Mouse (Mus musculus) kidney, embryonic 14.5 days (tissue): ENCODE measurements around the gene Aff3. TPM values are rescaled to one million over a fixed set of nuclear protein-coding genes. Genes with fewer than 3 reads are reported as not detected.

Experiments
- ATAC-seq: fragments of 200-750 bp; cut with Nextera tagmentation; 2 replicates; pipeline ENCODE4 v1.8.0; 2017; ENCODE audit warnings: moderate number of reproducible peaks, mild to moderate bottlenecking, moderate TSS enrichment, moderate library complexity; ENCODE audit not compliant: low FRiP score, low TSS enrichment
- H3K27ac ChIP-seq: fragments of 300-500 bp; sonication (generic); 2 replicates; pipeline ENCODE4 v1.5.1; 2014; ENCODE audit warnings: low read depth, mild to moderate bottlenecking, low read length, moderate library complexity, mixed read lengths
- H3K27me3 ChIP-seq: fragments of 300-500 bp; sonication (generic); 2 replicates; pipeline ENCODE4 v1.6.1; 2014; ENCODE audit warnings: mild to moderate bottlenecking, low read length; ENCODE audit not compliant: control insufficient read depth, insufficient read depth
- H3K36me3 ChIP-seq: fragments of 300-500 bp; sonication (generic); 2 replicates; pipeline ENCODE4 v1.6.1; 2014; ENCODE audit warnings: low read length, mixed read lengths; ENCODE audit not compliant: control insufficient read depth, insufficient read depth
- H3K4me1 ChIP-seq: fragments of 300-500 bp; sonication (generic); 2 replicates; pipeline ENCODE4 v1.6.1; 2014; ENCODE audit warnings: low read length, mixed read lengths; ENCODE audit not compliant: control insufficient read depth, insufficient read depth
- H3K4me2 ChIP-seq: fragments of 300-500 bp; sonication (generic); replicated peaks from 2 replicates; pipeline ENCODE4 v1.6.1; 2014; ENCODE audit warnings: low read depth, mild to moderate bottlenecking, low read length
- H3K4me3 ChIP-seq: fragments of 300-500 bp; sonication (generic); 2 replicates; pipeline ENCODE4 v1.5.1; 2014; ENCODE audit warnings: mild to moderate bottlenecking, low read length
- H3K9ac ChIP-seq: fragments of 300-500 bp; sonication (generic); 2 replicates; pipeline ENCODE4 v1.6.1; 2014; ENCODE audit warnings: low read depth, mild to moderate bottlenecking, low read length, moderate library complexity
- H3K9me3 ChIP-seq: fragments of 300-500 bp; sonication (generic); 2 replicates; pipeline ENCODE4 v1.6.1; 2016; ENCODE audit warnings: low read length; ENCODE audit not compliant: control insufficient read depth
- WGBS: fragments of 180-500 bp; shearing (Covaris S2); extraction: QIAGEN DNeasy Blood & Tissue Kit; methylation state at CpG from one replicate; pipeline ENCODE4 v1.1.7; 2014; 5-methylcytosine and 5-hydroxymethylcytosine counted together
- polyA plus RNA-seq: library from polyadenylated mRNA; unstranded; fragments of >200 nt; fragmentation: Nextera tagmentation; extraction: Ambion mirVana; gene quantifications from 2 replicates; pipeline ENCODE4 v1.2.1, GENCODE M21; 2014

Aff3 gene
- polyA plus RNA-seq, 1 experiment from 2014 or later = 11.9 TPM

DNA sequence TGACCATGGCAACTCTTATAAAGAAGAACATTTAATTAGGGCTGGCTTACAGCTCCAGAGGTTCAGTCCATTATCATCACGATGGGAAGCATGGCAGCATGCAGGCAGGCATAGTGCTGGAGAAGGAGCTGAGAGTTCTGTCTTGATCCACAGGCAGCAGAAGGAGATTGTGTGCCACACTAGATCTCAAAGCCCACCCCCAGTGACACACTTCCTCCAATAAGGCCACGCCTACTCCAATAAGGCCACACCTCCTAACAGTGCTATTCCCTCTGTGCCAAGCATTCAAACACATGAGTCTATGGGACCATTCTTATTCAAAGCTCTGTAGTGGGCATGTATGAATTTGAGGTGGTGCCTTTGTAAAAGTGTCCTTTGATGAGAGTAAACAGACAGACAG, 523.8 kb downstream of the Aff3 start:
- no peak overlapping the region for H3K4me3 ChIP-seq
- H3K27me3 ChIP-seq = no peaks in the 10 kb centered on the region
- no peaks in the 10 kb centered on the region for H3K4me1 ChIP-seq
- H3K27ac ChIP-seq = no peak overlapping the region
- ATAC-seq = no peak
- no peak overlapping the region for H3K9ac ChIP-seq
- no peaks in the 10 kb centered on the region for H3K36me3 ChIP-seq
- no peaks in the 10 kb centered on the region for H3K9me3 ChIP-seq
- WGBS = 91% methylated on average over 2 of the region's 2 CpGs
- no peak overlapping the region for H3K4me2 ChIP-seq

DNA sequence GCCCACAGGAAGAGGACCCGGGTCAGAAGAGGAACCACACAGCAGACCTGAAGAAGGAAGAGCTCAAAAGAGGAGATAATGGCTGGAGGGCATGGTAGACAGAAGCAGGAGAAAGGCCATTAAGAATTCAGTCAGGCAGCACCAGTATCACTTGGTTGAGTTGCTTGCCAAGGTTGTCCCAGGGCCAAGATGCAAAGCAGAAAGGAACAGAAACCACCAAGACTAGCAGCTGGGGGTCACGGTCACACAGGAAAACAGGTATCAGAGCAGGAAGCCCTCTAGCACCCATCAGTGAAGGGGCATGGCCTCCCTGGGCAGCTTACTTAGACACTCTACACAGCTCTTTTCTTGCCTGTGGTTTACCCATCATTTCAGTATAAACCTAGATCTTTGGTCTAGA, 525.4 kb downstream of the Aff3 start:
- H3K9me3 ChIP-seq = no peaks in the 10 kb centered on the region
- H3K9ac ChIP-seq = no peak overlapping the region
- ATAC-seq = no peak
- H3K27me3 ChIP-seq = no peaks in the 10 kb centered on the region
- no peaks in the 10 kb centered on the region for H3K4me1 ChIP-seq
- H3K4me3 ChIP-seq = no peak overlapping the region
- 75% methylated on average over 2 of the region's 2 CpGs for WGBS
- H3K36me3 ChIP-seq = no peaks in the 10 kb centered on the region
- no peak overlapping the region for H3K4me2 ChIP-seq
- H3K27ac ChIP-seq = no peak overlapping the region

DNA sequence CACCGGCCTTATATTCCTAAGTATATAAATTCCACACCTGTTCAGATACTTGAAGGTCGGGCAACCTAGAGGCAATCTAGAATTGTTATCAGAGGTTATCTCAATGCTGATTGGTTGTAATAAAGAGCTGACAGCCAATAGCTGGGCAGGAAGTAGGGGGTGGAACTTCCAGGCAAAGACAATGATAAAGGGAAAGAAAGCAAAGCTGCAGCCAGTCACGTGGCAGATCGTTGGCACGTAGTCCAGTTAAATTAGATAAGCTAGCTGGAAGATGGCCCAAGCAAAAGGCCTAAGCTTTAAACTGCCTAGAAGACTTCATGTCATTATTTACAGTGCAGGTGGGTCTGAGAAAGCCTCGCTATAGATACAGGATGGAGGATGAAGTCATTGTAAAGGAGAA, 531.8 kb downstream of the Aff3 start:
- Histone ChIP-seq H3K9me3 (no peaks in the 10 kb centered on the region), H3K4me1 (peaks cover 11% of the 10 kb centered on the region), H3K36me3 (no peaks in the 10 kb centered on the region), H3K27ac (no peak overlapping the region), H3K9ac (no peak overlapping the region), H3K27me3 (no peaks in the 10 kb centered on the region), H3K4me2 (no peak overlapping the region), H3K4me3 (no peak overlapping the region)
- WGBS = 82% methylated on average over 6 of the region's 6 CpGs
- ATAC-seq = no peak

DNA sequence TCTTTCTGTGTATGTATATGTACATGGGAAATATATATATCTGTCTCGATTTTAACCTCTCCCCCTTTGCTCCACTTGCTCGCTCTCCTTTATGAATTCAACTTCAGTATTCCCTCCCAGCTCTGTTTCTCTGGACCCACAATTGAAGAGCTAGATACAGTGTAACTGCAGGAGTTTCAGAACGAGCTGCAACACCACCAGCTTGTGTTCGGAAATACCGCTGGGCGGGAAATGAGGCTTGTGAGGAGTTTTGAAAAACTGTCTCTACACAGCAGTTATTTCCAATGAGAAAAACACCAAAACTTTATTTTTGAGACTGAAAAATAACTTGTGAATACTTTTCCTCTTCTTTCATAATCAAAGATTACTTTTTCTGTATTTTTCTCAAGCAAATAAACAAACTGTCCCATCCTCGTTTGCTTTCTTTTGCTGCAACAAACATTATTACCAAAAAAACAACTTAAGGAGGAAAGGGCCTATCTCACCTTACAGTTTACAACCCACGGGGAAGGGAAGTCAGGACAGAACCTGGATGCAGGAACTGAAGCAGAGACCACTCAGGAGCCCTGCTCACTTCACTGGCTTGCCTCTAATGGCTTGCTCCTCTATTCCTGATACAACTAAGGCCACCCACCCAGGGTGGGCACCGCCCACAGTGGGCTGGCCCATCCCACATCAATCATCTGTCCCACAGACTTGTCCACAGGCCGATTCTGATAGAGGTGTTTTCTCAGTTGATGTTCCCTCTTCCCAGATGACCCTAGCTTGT, 533.9 kb downstream of the Aff3 start:
- ATAC-seq = no peak
- Histone ChIP-seq H3K27me3 (no peaks in the 10 kb centered on the region), H3K27ac (no peak overlapping the region), H3K36me3 (no peaks in the 10 kb centered on the region), H3K9ac (no peak overlapping the region), H3K4me1 (peaks cover 20% of the 10 kb centered on the region), H3K4me3 (no peak overlapping the region), H3K4me2 (no peak overlapping the region), H3K9me3 (no peaks in the 10 kb centered on the region)
- 51% methylated on average over 10 of the region's 10 CpGs for WGBS

DNA sequence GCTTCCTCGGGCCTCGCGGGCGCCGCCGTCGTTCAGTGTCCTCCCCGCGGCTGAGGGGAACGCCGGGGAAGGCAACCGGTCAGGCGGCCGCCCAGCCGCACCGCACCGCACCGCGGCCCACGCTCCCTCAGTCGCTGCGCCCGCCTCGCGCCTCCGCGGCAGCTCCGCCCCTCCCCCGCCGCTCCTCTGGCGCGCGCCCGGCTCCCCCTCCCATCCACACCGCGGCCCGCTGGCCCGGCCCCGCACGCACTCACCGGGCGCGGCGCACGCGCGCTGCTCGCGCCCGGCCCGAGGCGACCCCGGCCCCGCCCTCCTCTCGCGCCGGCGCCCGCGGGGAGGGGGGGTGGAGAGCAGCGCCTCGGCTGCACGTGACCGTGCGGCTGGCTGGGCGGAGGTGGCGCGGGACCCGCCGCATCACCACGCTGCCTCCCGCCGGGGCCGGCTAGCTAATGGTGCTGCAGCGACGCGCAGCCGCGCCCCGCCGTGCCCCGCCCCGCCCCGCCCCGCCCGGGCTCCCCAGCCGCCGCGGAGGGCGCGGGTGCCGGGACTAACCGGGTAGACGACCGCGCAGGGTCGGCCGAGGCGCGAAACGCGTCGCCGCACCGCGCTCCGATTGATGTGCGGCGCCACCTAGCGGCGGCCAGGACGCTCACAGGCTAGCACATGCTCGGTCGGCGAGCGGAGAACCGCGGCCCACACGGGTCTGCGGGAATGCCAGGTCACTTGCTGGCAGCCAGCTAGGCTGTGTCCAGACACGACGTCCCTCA, 535.1 kb downstream of the Aff3 start, which contains the start of gene Rev1:
TSS of gene Rev1 (minus strand) at position 301 of the 767 bp plus-strand sequence.
- Histone ChIP-seq H3K4me1 (peaks cover 20% of the 10 kb centered on the region), H3K9ac (peak within 1 kb of the TSS; percentile 97), H3K4me2 (peak within 1 kb of the TSS; percentile 85), H3K4me3 (peak within 1 kb of the TSS; percentile 87), H3K27ac (peak within 1 kb of the TSS; percentile 86), H3K27me3 (no peaks in the 10 kb centered on the region), H3K36me3 (no peaks in the 10 kb centered on the region), H3K9me3 (no peaks in the 10 kb centered on the region)
- ATAC-seq = peak; percentile 94
- under 1% methylated on average over 47 of the region's 122 CpGs for WGBS

DNA sequence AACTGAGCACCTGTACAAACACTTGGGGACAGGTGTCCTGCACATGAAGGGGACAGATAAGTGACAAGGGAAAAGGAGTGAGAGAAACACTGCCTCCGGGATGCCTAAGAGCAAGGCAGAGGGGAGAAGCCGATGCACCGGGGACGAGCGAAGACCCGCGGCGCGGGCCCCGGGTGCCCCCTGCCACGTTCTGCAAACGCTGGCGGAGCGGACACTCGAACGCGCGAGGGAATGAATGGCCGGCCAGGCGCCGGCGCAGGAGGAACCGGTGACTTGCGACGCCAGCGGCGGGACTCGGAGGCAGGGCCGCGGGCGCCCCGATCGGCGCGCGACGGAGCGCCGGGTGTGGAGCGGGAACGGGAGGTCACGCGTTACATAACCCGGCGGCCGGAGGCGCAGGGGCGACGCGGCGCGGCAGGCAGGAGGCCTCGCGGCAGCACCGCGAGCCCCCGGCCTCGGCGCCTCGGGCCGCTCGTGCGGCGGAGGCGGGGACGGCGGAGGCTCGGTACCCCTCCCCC, 535.8 kb downstream of the Aff3 start:
- Histone ChIP-seq H3K4me1 (peaks cover 20% of the 10 kb centered on the region), H3K9ac (peak overlapping the region; percentile 97), H3K27ac (peak overlapping the region; percentile 86), H3K27me3 (no peaks in the 10 kb centered on the region), H3K4me3 (peak overlapping the region; percentile 87), H3K9me3 (no peaks in the 10 kb centered on the region), H3K4me2 (peak overlapping the region; percentile 85), H3K36me3 (no peaks in the 10 kb centered on the region)
- no peak for ATAC-seq
- WGBS = 0% methylated on average over 43 of the region's 68 CpGs

Other genes starting within 250 kb of the Aff3 start
- gene Lonrf2, start 171.8 kb upstream of the Aff3 start, polyA plus RNA-seq = 1.4 and 2.6 TPM in 2 replicates
- gene Chst10, start 233.2 kb upstream of the Aff3 start, polyA plus RNA-seq = 4.5 and 7.2 TPM in 2 replicates